Mouse (Mus musculus): ENCODE results near the gene Cog8.
A peak's percentile ranks its signal among the peaks of the same experiment; 100 is the strongest.

Cog8 gene

DNA sequence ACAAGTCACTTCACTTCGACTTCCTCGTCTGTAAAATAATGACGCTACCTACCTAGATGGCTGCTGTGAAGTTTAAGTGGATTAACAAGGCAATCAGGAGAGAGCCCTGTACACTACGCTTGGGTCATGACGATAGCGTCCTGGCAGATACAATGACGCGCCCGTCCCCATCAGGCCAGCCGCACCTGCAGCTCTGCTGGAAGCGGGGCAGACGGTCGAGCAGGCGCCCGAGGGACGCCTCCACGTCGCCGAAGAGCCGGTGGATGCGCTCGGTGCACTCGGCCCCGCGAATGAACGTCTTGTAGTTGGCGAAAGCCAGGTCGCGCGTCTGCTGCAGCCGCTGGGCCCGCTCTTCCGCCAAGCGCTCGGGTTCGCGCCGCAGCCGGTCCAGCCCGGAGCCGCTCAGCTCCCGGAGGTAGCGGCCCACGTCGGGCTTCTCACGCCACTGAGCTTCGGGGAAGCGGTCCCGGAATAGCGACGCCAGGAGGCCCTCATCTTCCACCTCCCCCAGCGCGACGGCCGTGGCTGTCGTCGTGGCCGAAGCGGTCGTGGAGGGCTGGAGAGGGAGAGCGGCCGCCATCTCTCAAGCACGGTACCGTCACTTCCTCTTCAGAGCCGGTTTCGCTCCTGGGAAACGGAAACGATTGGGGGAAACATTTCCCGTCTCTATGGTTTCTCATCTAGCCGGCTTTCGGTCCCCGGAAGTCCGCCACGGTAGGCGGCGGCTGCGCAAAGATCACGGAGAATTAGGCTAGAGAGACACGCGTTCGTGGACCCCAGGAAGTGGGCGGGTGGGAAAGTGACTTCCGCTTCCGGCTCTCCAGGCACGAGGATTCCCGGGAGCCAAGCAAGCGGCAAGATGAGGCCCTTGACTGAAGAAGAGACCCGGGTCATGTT is at the start of gene Cog8, which contains the start of gene Nip7:
TSS of gene Cog8 (minus strand) at position 614 of the 897 bp plus-strand sequence.
TSS of gene Nip7 (plus strand) at position 802 of the 897 bp plus-strand sequence.
- peak; percentile 98 for DNase-seq (ENCODE audit: low read depth, low spot score)

DNA sequence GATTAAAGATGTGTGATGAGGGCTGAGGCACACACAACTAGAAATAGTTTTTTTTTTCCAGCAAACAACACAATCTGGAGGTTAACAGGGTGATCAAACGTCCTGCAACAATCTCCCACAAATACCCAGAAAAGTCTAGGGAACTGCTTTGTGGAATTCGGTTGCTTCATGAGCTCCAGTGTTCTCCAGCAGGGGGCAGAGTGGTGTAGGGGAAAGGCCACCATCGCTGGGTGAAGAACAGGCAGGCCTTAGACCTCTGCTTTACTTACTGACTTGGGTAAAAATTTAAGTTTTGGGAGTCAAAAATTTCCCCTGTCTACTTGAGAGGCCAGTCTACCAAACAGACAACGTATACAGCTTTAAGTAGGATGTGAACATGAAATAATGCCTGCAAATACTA is 48.1 kb upstream of the Cog8 start:
- peak; percentile 62 for DNase-seq (ENCODE audit: low read depth, low spot score)

DNA sequence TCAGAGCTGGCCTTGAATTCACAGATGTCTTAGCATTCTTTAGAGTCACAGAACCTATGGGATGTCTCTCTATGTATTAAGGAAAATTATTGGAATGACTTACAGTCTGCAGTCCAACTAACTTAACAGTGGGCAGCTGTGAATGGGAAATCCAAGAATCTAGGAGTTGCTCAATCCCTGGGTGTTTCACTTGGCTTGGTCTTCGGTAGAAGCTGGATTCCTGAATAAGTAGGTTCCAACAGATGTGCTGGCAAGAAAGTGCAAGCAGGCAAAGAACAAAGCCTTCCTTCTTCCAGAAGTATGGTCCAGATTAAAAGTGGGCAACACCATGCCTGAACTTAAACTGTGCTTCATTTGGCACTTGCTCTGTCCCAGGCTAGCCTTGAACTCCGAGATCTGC is 44.1 kb upstream of the Cog8 start:
- no peak for DNase-seq (ENCODE audit: low read depth, low spot score)

DNA sequence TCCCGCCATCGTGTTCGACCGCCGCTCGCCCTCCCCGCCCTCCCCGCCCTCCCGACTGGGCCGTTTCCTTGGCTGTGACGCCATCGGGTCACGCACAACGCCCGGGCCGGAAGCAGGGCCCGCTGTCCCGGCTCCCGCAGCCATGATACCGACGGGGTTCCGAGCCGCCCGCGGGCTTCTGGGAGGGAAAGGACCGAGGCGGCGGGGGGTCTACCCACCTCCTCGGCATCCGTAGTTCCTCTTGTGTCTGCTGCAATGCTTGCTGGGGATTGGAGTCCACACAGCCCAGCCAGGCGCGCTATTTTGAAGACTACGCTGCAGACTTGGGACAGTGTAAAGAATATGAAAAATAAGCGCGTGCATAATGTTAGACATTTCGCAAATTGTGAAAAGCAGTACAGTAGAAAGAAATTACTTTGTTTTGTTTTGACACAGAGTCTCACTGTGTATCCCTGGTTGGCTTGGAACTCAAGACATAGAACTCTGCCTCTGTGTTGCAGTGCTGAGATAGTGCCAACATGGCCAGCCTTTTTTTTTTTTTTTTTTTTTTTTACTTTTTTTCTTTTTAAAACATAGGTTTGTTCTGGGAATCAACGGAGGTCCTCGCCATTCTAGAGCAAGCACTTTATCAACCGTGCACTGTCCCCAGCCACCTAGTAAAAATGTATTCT is 40.0 kb upstream of the Cog8 start, which contains the start of gene Terf2:
TSS of gene Terf2 (minus strand) at position 182 of the 671 bp plus-strand sequence.
- peak; percentile 96 for DNase-seq (ENCODE audit: low read depth, low spot score)

DNA sequence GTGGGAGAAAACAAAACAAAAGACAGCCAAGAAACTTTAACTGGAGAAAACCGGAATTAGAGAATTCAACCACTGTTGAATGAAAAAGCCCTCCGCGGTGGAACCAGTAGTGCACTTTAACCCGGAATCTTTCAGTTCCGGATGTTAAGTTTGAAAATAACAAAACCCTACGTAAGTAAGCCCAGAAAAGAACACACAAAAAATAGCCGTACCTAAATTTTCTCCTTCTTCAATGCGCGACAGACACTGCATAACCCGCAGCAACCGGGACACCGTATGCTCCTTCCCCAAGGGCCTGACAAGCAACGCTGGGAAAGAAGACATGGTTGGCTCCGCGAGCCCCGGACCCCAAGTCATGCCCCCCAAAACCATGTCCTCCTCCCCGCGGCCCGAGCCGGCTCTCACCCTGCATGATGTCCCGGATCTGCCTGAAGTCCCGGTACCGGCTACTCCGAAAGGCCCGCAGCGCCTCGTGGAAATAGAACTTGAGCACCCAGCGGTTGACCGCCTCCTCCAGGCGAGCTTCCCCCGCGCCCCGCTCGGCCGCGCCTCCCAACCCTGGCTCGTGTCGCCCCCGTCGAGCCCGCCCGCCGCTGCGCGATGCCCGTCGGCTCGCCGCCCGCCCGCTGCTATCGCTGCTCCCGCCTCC is 39.4 kb upstream of the Cog8 start:
- DNase-seq (ENCODE audit: low read depth, low spot score) = peak; percentile 71

DNA sequence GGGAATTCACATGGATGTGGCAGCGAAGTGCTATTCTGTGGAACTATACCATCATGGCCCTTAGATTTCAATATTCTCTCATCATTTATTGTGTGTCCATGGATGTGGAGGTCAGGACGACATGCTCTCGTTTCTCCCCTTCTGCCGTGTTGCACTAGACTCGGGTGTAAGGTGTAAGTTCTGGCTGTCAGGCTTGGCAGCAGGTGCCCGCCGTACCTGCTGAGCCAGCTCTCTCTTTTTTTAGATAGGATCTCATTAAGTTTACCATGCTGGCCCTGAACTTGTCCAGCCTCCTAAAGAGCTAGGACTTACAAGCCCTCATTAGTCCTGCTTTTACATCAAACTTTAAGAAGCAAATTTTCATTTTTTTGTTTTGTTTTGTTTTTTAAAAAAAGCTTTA is 34.0 kb upstream of the Cog8 start:
- no peak for DNase-seq (ENCODE audit: low read depth, low spot score)

DNA sequence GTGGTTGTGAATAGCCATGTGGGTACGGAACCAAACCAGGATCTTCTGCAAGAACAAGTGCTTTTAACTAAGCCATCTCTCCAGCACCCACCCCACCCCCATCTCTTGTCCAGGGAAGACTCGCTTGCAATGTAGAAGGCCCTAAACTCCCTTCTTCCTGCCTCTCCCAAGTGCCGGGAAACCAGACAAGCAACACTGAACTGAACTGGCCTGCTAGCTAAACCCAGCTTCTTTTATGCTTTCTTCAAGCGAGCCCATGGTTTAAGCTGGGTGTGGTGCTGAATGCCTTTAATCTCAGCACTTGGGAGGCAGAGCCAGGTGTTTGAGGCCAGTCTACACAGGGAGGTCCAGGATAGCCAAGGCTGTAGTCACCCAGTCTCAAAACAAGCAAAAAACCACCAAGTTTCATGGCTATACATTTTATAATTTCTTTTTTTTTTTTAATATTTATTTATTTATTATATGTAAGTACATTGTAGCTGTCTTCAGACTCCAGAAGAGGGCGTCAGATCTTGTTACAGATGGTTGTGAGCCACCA is 32.1 kb upstream of the Cog8 start:
- DNase-seq (ENCODE audit: low read depth, low spot score) = no peak

DNA sequence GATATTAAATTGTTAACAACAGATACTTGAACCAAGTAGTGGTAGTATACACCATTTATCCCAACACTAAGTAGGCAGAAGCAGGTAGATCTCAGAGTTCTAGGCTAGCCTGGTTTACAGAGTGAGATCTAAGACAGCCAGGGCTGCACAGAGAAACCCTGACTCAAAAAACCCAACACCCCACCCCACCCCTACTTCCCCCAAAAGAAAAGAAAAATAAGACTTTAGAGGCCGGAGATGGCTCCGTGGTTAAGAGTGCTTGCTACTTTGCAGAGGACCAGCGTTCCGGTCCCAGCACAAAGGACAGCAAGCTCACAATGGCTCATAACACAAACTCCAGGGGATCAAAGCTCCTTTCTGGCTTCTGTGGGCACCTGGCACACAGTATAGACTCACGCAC is 29.5 kb upstream of the Cog8 start:
- DNase-seq (ENCODE audit: low read depth, low spot score) = no peak

DNA sequence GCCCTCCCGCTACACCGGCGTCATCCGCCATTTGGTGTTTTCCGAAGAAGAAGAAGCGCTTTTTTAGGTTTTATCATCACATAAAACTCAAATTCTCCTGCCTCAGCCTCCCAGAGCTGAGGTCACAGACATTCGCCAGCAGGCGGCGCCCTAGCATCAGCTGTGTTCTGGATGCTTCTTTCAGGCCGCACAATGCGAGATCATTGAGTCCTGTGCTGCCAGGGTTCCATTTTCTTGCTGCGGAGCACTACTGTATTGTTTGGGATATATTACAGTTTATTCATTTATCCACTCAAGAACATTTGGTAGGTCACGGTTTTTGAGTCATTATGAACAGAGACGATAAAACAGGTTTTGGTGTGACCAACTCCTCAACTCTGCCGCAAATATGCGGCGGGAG is 28.9 kb upstream of the Cog8 start:
- DNase-seq (ENCODE audit: low read depth, low spot score) = peak; percentile 39

DNA sequence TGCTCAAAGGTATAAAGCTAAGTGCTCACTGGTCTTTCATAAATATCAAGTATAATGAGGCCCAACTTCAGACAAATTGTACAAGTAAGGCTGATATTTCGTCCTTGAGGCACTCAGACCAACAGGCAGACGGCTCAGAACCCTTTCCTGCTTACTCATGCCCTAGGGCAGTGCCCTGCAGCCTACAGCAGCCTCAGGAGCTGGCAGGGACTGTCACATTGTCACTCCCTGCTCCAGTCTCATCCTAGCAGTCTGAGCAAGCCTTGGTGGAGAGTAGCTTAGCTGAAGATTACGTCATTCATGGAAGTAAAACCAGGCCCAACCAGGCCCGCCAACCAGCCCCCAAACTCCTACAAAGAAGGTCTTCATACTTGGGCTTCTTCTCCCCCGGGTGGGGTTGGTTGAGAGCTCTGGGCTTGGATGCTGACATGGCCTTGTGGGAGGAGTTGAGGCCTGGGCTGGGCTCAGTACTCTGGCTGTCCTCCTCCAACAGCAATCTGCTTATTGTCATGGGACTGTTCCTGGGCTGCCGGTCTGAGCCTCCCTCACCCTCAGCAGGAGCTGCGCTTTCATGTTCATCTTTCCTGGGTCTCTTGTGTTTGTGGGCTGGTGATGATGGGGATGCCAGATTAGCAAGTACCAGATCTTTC is 19.9 kb upstream of the Cog8 start:
- no peak for DNase-seq (ENCODE audit: low read depth, low spot score)

DNA sequence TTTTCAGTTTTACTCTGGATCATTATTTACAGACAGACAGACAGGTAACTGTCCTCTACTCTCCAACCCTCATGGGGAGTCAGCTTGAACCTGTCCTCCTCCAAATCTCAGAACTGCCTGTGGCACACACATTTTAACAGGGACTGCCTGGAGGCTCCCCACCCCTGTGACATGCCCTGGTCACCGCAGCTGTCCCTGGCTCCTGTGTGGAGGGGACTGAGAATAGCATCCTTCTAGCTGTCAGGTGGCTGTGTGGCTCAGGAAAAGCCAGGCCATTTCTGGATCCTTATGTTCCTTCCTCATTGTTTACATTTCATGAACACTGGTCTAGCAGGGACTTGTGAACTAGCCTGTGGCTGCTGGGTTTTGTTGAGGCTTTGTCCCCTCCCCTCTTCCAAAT is 17.6 kb upstream of the Cog8 start:
- DNase-seq (ENCODE audit: low read depth, low spot score) = no peak

DNA sequence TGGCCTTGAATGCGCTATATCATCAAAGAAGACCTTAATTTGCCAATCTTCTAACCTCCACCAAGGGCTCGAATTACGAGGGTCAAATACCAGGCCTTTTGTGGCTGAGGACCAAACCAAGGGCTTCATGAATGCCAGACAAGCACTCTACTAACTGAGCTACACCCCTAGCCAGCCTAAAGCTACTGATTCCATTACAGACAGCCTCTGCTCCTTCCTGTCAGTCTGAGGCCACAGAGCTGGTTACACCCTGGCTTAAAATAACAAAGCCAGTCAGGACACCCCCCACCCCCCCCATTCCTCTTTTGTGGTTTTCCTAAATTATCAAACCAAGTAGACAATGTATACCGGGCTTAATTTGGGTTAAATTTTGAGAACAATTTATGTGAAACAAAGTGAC is 17.2 kb upstream of the Cog8 start:
- DNase-seq (ENCODE audit: low read depth, low spot score) = no peak

DNA sequence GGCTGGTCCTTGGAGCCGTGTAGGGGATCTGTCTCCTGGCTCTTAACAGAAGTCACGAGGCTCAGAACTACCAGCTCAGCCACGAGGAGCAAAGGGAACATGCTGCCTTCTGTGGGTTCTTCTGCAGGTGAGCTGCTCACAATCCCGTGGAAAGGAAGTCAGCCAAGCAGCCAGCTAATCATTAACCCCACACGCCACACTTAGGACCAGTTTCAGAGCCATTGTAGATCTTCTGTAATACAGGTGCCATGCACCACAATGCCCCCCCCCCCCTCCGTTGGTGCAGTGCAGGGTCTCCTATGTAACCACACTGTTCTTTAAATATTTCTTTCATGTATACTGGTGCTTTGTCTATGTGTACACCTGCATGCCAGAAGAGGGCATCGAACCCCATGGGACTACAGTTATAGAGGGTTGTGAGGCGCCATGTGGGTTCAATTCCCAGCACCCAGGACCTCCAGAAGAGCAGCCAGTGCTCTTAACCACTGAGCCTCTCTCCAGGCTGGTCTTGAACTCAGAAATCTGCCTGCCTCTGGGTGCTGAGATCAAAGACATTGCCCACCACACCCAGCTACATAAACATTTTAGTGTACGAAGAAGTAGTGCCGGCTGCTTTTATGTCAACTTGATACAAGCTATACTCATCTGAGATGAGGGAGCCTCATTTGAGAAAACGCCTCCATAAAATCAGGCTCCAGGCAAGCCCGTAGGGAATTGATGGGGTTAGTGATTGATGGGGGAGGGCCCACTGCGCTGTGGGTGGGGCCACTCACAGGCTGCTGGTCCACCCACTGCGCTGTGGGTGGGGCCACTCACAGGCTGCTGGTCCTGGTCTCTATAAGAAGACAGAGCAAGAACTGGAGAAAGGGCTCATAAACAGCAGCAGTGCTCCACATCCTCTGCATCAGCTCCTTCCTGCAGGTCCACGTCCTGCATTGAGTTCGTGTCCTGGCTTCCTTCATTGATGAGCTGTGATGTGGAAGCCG is 9.3 kb upstream of the Cog8 start, which contains the start of gene Tmed6:
TSS of gene Tmed6 (minus strand) at position 134 of the 986 bp plus-strand sequence.
- peak; percentile 91 for DNase-seq (ENCODE audit: low read depth, low spot score)

DNA sequence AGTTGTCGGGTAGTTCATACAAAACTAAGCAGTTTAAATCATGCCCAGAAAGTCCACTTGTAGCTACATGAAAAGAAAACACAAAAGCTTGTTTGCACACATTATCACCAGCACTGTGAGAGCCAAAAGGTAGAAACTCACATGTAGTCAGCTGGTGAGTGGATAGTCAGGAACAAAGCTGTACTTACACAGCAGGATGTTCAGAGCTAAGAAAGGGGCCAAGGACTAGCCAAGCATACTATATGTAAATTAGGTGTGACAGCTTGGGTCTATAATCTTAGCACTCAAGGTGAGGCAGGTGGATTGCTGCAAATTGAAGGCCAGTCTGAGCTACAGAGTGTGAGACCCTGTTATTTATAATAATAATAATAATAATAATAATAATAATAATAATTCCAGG is 6.1 kb upstream of the Cog8 start:
- DNase-seq (ENCODE audit: low read depth, low spot score) = peak; percentile 84

DNA sequence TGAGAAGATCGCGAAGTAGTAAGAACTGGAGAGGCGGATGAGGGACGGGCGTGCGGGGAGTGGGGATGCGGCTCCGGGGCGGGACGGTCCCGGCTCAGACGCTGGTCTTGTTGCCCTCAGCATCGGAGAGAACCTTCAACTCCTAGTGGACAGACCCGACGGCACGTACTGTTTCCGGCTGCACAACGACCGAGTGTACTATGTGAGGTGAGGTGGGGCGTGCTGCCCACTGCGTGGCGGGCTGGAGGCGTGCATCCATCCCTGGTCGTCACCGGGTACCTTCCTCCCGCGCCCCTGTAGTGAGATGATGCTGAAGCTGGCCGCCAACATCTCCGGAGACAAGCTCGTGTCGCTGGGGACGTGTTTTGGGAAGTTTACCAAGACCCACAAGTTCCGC is 482 bp upstream of the Cog8 start:
- DNase-seq (ENCODE audit: low read depth, low spot score) = no peak

DNA sequence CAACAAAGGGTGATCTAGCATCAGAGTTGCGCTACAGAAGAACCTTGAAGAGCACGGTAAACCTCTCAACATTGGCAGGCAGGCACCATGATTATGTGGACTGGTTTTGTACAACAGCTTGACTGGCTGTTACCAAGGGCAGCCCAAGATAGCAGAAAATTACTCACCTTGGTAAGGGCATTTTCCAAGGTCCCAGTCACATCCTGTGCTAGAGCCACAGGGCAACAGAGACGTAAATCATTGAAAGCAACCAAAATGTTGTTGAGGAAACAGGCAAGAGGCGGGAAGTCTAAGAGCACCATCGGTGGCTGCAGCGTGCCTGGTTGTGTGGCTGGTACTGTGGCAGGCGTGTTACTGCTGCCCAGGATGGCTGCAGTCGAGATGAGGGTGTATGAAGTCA is 4.4 kb downstream of the Cog8 start:
- DNase-seq (ENCODE audit: low read depth, low spot score) = no peak

DNA sequence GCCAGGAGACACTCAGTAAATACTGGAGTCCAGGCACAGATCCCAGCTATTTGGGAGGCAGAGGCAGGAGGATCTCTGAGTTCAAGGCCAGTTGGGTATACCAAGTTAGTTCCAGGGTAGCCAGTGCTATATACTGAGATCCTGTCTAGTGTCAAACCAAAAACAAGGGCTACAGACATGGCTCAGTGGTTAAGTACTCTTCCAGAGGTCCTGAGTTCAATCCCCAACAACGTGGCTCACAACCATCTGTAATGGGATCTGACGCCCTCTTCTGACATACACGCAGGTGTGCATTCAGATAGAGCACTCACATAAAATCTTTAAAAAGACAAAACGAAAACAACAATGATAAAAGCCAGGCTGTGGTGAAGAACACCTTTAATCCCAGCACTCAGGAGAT is 7.0 kb downstream of the Cog8 start:
- DNase-seq (ENCODE audit: low read depth, low spot score) = peak; percentile 46

DNA sequence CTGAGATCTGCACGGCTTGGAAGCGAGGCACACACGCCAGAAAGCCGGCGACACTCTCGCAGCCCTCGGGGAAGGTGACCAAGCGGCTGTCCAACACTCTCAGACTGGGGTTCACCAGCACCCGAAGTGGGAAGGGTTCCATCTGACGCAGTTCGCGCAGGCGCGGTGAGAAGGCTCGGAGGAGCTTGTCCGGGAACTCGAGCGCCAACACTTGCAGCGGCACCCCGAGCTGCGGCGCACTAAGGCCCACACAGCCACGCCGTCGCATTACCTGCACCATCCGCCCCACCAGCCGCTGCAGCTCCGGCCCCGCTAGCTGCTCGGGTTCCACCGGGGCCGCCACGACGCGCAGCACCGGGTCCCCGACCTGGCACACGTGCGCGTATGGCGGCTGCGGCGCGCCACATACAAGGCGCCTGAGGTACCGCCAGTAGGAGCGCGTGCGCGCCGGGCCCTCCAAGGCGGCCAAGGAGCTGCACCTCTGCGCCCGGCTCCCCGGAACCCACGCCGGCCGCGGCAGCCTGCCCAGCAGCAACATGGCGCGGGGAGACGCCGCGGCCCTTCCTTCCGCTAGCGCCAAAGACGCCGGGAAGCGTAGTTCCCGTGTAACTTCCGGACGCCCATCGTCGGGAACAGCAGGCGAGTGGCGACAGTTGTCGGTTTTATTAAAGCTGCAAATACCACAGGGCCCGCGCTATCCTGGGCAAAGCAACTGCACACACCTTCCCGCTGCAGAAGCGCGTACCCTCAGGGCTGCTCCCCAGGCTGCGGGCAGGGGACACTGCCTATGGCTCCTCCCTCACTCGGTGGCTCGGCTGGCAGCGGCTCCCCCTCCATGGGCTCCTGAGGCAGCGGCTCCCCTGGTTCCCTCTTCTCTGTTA is 8.2 kb downstream of the Cog8 start, which contains the start of gene Pdf:
TSS of gene Pdf (minus strand) at position 554 of the 881 bp plus-strand sequence.
- peak; percentile 92 for DNase-seq (ENCODE audit: low read depth, low spot score)

DNA sequence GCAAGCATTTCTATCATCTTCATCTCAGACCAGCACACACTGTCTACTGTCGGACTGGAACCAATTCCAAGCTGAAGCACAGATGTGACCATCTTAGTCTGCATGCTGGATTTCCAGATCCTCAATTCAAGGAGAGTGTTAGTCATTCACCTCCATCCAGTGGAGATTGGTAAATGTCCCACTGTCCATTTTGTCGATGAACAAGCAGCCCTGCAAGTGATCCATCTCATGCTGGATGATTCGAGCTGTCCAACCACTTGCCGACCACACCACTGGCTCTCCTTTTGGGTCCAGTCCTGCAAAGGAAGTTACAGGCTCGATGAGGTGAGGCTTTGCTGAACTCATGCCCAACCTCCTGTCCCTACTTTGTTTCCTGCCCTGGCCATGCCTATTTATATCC is 9.5 kb downstream of the Cog8 start:
- no peak for DNase-seq (ENCODE audit: low read depth, low spot score)
